Mouse (Mus musculus) gastrocnemius, postnatal 10 days (tissue): ENCODE results near the gene Ivd. TPM values are rescaled to one million over a fixed set of nuclear protein-coding genes. Genes with fewer than 3 reads are reported as not detected.

Experiments used
- DNase-seq: peaks from one replicate; pipeline ENCODE4 v3.0.0; 2021; ENCODE audit warnings: mixed read lengths
- long read RNA-seq, 2 experiments: library from polyadenylated mRNA; stranded (forward); transcript quantifications; one replicate each; pipeline ENCODE4 v2.0.0; 2021
- total RNA-seq, 2 experiments: library from RNA; stranded (reverse); gene quantifications; 2 replicates each; pipeline ENCODE4 v1.2.3; 2021

The Ivd gene
- total RNA-seq: 10 to 100 TPM; 57.9 to 75.4 TPM
- long read RNA-seq, experiment 1, transcript Ivd-201 (12 exons, 3,665 nt): major isoform, 84 of 92 reads
- long read RNA-seq, experiment 1, partial matches to known transcripts: 3 of 92 reads
- long read RNA-seq, experiment 1, other reads (novel, unspliced or antisense): 5 of 92 reads
- long read RNA-seq, experiment 2, transcript Ivd-201 (12 exons, 3,665 nt): major isoform, 97 of 107 reads
- long read RNA-seq, experiment 2, partial matches to known transcripts: 6 of 107 reads
- long read RNA-seq, experiment 2, other reads (novel, unspliced or antisense): 4 of 107 reads

GRCm38 (mm10) chr2:118861454-118862339 lies at the start of gene Ivd:
Gene Ivd (plus strand): TSS chr2:118861954.
- peak; percentile 84 for DNase-seq

GRCm38 (mm10) chr2:118812724-118813123 lies 49.0 kb upstream of the Ivd start:
- DNase-seq: no peak

DNA sequence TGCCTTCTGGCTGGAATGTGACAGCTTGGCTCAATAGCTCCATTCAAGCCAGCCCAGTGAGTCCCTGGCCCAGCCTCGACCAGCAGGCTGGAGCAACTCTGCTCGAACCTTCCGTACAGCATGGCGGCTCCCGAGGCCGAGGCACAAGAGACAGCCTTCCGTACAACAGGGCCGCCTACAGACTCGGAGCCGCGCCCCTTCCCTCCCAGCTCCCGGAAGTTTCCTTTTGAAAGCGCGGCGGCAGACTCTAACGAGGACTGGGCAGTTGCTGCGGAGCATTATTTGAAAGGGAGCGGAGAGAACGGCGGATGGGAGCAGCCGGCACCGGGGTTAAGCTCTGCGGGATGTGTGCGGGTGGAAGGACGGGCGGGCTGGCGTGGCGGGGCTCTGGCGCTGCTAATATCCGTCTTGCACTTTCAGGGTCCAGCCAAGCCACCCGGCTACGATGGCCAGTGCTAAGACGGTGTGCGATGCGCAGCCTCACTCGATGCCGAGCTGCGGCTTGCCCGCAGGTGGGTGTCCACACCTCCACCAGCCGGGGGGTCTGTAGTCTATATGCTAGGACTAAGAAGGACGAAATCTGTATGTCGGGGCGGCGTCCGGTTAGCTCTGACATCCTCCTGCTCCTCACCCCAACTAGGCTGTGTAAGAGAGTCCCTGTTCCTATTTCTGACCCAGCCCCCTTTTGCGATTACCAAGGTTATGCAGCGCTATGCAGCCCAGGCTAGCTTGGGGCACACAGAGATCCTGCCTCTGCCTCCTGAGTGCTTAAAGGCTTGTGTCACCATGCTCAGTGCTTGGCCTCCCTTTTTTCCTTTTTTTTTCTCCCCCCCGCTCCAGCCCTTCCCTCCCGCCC lies 47.5 kb upstream of the Ivd start, which contains the start of gene Knstrn:
TSS of gene Knstrn (plus strand) at position 23 of the 856 bp plus-strand sequence.
- DNase-seq: peak; percentile 81

- DNase-seq: no peak
Observed at GRCm38 (mm10) chr2:118822800-118823199, 39.0 kb upstream of the Ivd start.

GRCm38 (mm10) chr2:118824396-118824795 lies 37.4 kb upstream of the Ivd start:
- DNase-seq: no peak

- DNase-seq: no peak
Observed at GRCm38 (mm10) chr2:118829096-118829495, 32.7 kb upstream of the Ivd start.

DNA sequence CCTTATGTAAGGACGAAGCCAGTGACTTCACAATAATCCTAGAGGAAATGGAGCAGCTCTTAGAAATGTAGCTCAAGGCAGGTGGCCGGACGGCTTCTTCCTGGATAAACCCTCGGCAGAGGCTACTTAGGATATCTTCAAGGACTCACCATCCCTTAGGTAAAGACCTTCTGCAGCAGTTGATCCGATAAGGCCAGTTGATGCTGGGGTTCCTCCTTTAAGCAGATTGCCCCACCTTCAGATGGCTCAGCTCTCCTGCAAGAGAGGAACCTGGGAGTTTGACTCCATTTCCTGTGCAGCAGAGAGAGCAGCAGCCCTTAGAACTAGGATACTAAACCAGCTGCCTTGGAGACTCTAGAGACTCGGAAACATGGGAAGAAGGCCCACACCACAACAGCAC lies 27.7 kb upstream of the Ivd start:
- DNase-seq: no peak

- DNase-seq: no peak
Observed at GRCm38 (mm10) chr2:118835115-118835514, 26.6 kb upstream of the Ivd start.

GRCm38 (mm10) chr2:118838330-118838729 lies 23.4 kb upstream of the Ivd start:
- DNase-seq: no peak

DNA sequence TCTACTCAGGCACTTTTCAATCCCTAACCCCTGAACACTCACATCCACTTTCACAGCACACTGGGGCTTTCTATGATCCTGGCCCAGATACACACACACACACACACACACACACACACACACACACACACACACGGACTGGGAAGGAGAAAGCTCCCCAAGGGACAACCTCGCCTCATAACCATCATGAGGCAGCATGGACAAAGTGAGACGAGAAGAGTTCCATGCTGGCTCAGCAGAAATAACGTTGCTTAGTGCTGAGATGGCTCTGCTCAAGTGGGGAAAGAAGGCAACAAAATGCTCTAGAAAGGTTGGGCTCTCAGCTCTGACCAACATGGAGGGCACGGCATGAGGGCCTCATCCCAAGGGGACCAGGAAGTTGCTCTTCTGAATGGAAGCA lies 20.6 kb upstream of the Ivd start:
- no peak for DNase-seq

DNA sequence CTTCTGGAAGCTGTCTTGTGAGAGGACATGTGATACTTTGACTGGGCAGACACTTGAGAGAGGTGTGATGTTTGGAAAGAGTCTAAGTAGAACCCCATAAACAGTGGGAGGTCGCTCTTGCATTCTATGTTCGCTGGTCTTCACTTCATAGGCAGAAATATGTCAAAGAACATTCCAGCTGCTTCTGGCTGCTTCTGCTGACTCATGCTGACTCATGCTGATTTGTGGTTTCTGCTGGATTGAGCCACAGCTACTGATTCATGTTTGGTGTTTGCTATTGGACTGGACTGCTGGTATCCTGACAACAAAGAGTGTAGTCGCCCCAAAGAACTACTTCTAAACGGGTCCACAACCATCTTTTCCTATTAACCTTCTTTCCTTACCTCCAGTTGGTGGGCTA lies 20.0 kb upstream of the Ivd start:
- DNase-seq: no peak

- no peak for DNase-seq
Observed at GRCm38 (mm10) chr2:118844427-118844826, 17.3 kb upstream of the Ivd start.

- DNase-seq: peak; percentile 9
Observed at GRCm38 (mm10) chr2:118846246-118846645, 15.5 kb upstream of the Ivd start.

GRCm38 (mm10) chr2:118851756-118852155 lies 10.0 kb upstream of the Ivd start:
- DNase-seq: no peak

GRCm38 (mm10) chr2:118862340-118862675 lies 554 bp downstream of the Ivd start:
- no peak for DNase-seq

GRCm38 (mm10) chr2:118870601-118871000 lies 8.8 kb downstream of the Ivd start:
- DNase-seq: no peak

GRCm38 (mm10) chr2:118871032-118871431 lies 9.3 kb downstream of the Ivd start:
- no peak for DNase-seq

DNA sequence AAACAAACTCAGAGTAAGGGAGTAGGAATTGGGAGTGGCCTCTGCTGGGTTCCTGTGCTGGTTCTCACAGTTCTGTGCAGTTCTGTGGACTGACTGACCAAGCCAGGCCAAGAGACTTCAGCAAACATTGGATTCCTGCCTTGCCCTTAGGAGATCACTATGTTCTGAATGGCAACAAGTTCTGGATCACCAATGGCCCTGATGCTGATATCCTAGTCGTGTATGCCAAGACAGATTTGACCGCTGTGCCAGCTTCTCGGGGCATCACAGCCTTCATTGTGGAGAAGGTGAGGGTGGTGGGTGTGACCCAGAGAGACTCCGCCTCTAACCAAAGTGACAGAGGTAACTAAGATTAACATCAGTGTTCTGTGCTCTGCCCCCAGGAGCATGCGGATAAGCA lies 11.3 kb downstream of the Ivd start:
- DNase-seq: no peak

DNA sequence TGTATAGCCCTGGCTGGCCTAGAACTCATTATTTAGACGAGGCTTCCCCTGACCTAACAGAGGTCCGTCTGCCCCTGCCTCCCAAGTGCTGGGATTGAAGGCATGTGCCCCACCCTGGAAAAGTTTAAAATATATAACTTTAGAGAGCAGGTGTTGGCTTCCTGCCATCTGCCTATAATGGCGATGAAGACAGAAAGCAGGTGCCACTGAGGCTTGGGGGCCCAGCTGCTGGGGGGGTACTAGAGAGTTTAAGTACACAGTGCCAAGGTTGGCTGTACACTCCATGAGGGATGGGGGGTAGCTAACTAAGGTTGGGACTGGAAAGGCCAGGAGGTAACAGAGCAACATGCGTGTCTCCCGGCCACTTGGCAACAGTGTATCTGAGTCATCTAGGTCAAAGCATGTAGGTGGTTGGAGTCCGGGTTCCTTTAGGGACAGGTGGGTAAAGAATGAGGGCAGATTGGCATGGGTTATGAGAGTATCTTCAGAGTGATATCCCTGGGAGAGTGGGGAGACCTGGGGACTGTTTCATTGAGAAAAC lies 12.2 kb downstream of the Ivd start:
- no peak for DNase-seq

- DNase-seq: no peak
Observed at GRCm38 (mm10) chr2:118875316-118875715, 13.6 kb downstream of the Ivd start.

GRCm38 (mm10) chr2:118876453-118876852 lies 14.7 kb downstream of the Ivd start:
- no peak for DNase-seq

DNA sequence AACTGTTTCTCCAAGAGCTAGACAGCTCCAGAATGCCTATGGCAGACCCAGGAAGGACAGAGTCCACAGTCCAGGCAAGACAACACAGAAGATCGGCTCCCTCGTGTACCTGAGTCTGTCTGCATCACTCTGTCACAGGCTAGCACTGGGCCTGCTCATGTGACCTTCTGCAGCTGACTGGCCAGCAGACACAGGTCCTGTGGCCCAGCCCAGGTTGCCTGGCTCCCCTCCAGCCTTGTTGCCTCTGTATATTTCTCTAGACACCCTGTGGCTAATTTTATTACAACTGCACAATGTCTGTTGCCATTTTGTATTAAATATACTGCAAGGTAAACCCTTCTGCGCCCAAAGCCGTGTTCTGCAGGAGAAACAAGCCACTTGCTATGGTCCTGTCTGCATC lies 19.3 kb downstream of the Ivd start:
- DNase-seq: no peak
